Mouse (Mus musculus): ENCODE measurements around the gene Nacad.

Nacad gene

DNA sequence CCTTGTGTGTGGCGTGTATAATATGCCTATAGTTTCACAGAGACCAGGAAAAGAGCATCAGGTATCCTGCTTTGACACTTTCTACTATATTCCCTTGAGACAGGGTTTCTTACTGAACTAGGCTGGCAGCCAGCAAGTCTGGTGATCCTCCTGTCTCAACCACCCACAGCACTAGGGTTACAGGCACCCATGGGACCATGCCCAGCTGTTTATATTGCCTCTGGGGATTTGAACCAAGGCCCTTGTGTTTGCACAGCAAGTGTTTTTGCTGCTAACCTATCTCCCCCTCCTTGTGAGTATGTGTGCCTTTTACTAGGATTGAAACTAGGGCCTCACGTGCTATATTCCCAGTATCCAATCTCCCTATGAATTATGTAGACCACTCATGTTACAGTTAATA lies 24.3 kb downstream of the Nacad start:
- DNase-seq (ENCODE audit: low read depth), result no peak

DNA sequence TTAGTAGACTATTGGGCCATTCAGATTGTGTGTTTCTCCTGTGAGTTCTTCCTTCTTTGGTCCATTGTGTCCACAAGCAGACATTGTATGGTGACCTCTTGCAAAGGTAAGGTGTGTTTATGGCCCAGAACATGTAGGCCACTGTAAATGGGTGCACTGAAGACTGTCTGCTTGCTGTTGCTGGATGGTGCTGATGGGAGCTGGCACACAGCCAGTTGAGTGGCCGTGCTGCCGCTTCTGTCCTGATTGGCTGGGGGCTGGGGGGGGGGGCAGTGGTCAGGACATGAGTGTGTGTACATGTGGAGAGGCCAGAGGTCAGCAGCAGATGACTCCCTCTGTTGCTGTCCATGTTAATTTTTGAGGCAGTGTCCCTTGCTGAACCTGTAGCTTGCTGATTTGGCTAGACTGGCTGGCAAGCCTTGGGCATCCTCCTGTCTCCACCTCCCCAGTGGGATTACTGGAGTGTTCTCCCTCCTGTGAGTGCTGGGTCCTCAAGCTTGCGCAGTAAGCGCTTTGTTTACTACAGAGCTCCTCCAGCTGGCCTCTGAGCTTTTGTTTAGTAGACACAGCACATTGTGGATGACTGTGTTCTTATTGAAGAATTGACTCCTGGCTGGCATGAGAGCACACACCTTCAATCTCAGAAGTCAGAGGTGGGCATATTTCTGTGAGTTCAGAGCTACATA lies 25.6 kb downstream of the Nacad start:
- DNase-seq (ENCODE audit: low read depth), result no peak

DNA sequence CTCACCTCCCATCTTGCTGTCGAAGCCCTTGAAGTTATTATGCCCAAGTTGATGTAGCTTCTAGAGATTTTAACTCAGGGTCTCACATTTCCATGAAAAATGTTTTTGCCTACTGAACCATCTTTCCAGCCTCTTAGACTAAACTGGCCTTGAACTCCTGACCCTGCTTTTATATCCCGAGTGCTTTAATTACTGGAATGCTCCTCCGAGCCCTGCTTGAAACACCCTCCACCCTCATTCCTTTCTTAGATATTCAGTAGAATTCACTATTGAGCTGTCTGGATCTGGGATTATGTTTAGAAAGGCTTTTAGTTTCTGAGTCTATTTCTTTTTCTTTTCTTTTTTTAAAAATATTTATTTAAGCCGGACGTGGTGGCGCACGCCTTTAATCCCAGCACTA lies 26.5 kb downstream of the Nacad start:
- DNase-seq (ENCODE audit: low read depth), result no peak

DNA sequence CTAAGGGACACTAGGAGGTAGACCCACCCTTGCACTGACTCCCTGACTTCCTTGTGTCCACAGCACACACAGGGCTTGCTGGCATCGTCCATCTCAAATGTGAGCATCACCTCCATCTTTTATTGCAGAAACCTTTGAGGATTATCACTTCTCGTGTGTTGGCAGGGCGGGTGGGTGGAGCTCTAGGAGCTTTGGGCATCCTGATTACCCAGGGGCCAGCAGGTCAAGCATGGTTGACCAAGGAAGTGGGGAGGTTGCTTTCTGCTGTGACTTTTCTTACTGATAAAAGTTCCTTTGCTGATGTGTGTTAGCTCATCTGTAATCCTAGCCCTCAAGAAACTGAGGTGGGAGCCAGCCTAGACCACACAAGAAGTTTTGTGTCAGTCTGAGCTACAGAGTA lies 29.7 kb downstream of the Nacad start:
- no peak for DNase-seq (ENCODE audit: low read depth)

DNA sequence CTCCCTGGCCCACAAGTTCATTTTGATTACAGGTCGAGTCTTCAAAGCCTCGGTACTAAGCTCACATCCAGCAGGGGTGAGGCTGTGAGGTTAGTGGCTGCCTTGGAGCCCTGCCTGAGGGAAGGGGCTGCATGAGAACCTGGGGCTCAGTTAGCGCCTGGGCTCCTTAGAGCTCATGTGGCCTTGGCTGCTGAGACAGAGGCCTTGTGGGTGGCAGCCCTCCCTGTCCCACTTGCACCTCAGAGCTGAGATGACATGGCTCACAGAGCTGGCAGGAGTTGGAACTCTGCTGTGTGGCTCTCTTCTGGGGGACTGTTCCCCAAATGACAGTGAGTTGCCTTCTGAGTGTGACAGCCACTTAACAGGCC lies 36.5 kb downstream of the Nacad start:
- no peak for DNase-seq (ENCODE audit: low read depth)

DNA sequence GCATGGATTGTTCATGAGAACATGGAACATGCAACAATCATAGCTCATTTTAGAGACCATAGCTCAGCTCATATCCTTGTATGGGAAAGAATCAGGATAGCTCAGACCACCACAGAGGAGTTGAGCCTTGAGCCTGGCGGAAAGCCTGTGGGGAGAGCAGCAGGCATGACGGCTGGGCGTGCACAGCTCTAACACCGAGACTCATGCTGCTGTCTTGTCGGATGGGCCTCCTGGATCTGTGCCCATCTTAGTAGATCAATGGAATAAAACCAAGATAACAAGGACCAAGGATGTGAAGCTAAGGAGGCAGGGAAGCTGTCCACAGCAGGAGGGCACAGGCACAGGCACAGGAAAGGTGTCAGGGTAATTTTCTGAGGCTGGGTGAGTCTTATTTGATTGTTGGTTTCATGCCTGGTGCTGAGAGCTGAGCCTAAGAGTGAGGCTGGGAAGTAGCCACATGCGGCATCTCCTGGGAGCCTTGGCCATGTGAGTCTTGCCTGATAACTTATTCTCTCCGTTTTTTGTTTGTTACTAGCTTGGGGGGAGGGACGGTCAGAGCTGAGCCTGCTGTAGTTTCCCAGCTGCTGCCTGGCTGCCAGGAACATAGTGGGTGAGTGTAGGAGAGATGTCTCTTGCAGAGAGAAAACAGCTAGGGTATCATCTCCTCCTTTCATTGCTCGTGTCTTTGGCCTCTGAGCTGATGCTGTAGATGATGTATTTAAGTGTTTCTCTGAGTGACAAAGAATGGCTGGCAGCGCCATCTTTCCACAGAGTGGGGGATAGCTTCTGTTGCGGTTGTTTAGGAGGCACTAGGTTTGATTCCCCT lies 37.1 kb downstream of the Nacad start:
- DNase-seq (ENCODE audit: low read depth), result no peak

DNA sequence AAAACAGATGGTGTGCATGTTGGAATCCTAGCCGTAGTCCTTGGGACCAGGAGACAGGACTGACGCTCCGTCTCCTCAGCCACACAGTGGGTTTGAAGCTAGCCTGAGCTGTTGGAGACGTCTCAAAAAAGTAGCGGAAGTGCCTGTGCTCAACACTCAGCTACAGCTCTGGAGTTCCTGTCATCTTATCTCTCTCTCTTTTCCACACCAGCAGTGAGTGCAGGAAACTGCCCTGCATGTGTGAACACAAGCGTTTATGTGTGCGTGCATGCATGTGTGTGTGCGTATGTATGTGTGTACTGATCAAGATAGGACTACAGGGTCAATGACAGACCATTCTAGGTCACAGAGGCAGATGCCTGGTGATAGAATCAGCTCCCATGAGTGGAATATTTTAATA lies 37.9 kb downstream of the Nacad start:
- DNase-seq (ENCODE audit: low read depth), result no peak

DNA sequence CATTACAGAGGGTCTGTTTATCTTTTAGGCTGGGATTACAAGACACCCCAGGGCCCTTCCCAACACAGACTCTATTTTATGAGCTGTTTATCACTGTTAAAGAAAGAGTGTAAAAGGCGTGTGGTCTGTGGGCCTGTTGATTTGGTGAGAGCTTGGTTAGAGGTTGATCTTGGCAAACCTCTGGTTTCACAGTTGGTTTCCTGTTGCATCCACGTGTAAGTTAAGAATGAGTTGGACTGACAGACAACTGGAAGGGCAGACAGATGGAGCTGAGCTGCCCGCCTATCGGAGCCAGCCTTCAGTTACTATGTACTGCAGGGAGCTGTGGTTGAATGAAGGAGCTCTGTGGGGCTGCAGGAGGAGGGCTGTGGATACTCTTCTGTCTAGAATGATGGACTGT lies 39.4 kb downstream of the Nacad start:
- DNase-seq (ENCODE audit: low read depth), result no peak

DNA sequence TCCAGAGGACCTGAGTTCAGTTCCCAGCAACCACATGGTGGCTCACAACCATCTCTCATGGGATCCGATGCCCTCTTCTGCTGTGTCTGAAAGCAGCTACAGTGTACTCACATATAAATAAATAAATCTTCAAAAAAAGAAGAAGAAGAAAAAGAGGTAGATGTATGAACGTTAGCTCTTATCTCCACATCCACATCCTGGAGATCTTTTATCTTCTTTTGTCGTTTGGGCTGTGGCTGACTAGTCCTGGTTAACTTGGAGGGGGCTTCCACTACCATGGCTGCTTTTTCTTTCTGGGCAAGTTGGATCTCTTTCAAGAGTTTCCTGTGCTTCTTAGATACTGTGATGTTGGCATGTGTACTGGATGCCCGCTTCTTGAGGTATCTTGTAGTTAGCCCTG lies 42.7 kb downstream of the Nacad start:
- no peak for DNase-seq (ENCODE audit: low read depth)

DNA sequence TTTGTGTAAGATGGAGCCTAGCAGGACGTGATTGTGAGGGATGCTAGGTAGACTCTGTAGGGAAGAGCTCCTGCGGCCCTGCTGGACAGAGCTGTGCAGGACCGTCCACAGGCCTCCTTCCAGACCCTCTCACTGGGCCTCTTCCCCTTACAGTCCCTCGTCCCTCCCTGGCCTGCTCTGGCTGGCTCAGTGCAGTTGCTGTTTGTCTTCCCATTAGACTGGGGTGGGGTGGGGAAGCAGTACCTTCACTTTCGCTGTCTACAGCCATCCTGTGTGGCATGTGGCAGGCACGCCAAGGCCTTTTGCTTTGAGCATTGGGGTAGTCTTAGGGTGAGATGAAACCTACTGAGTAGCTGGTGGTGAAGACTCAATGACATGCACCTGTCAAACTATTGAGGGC lies 43.5 kb downstream of the Nacad start:
- no peak for DNase-seq (ENCODE audit: low read depth)

DNA sequence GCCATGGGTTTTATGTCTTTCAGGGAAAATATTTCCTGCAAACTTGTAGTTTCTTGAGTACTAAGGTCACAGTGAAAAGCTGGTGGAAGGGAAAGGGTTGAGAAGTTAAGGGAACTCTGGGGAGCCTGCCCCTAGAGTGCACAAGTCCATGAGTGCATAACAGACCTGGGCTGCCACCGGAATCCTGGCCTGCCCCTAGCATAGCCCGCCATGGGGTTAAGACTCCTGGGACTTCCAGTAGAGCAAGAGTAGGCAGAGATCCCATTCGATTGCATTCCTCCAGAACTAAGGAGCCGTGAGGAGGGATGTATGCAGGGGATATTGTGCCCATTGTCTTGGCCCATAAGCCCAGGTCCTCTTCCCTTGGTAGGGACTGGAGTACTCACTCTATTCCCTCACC lies 44.4 kb downstream of the Nacad start:
- no peak for DNase-seq (ENCODE audit: low read depth)

DNA sequence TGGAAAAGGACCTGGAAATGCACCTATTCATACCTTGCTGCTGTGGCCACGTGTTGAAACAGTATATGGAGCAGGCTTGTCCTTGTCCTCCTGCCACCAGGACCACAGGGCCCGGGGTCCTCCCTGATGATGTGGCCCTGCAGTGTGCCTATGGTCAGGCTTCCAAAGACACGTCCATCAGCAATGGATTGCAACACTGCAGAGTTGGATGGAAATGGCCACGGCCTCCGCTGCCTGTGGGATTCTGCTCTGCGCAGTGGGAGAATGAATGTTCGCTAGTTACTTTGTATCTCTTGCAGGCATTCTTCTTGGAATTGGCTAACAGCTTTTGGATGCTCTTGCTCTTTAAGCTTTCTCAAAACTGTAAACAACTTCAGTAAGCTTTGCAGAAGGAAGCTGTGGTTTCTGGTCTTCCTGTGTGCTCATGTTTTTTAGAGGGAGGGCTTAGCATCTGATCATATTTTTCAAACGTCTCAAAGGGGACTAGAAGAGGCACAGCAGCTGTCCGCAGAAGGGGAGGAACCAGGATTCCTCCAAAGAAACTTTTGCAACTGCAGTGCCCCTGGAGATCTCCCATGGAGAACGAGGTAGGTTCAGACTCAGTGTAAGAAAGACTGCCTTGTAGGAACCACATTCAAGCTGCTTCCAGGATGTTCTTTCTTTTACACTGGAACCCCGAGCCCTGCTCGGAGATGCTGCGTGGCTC lies 45.0 kb downstream of the Nacad start:
- no peak for DNase-seq (ENCODE audit: low read depth)

DNA sequence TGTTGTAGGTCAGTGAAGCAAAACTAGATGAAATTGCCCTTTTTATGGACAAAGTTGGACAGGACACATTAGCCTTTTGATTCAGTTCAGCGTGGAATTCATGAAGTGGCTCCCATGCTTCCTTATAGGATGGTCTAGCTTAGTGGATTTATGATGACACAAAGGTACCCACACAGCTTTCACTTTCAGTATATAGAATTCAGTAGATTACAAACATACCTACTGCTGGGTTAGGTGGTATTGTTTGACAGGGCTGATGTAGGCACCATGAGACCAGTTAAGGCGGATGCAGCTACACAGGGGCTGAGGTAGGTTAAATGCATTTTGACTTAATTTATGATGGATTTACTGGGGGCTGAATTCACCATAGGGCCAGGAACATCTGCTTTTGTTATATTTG lies 45.9 kb downstream of the Nacad start:
- DNase-seq (ENCODE audit: low read depth), result no peak

DNA sequence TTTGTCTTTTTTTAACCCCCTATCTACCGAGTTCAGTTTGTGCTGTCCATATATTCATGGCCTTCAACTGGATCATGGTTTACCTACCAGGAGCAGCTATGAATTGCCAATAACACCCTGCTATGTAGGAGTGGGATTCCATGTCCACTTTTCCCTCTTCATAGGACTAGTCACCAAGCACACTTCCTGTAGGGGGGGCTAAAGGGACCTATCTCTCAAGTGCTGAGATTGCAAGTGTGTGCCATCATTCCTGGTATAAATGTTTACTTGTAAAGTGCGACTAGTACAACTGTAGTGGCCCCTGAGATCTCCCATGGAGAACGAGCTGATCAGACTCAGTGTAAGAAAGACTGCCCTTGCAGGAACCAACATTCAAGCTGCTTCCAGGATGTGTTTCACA lies 47.6 kb downstream of the Nacad start:
- DNase-seq (ENCODE audit: low read depth), result no peak

DNA sequence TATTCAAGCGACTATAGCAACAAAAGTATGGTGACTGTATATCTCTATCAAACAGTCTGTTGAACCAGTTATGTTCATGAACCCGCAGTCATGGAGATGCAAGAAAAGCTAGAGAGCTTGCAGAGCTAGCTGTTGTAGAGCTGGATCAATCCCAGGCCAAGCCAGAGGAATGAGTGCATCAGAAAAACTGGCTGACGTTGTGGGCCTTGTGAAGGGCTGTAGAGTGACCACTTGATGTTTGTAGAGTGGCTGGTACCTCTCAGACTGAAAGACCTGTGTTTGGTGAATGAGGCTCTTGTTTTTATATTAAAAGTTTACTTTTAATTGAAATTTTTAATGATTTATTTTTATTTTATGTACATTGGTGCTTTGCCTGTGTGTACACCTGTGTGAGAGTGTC lies 55.7 kb downstream of the Nacad start:
- no peak for DNase-seq (ENCODE audit: low read depth)

DNA sequence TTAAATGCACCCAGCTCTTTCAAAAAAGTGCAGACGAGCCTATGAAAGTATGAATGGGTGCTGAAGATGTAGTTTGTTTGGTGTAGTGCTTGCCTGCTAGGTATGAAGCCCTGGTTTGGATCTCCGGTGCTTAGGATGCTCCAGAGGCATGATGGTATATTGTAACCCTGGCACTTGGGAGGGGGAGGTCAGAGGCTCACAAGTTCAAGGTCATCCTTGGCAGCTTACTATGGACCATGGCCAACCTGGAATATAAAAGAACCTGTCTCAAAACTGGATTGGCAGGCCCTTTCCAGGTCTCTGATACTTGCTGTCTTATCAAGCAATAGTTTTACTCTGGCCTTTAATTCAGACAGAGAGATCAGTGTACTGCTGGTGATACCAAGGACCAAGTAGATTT lies 56.1 kb downstream of the Nacad start:
- no peak for DNase-seq (ENCODE audit: low read depth)
